Mouse (Mus musculus) liver, adult 2 months (tissue): ENCODE data around the gene Man2b2.
"Not testable (repeated sequence)": the region's sequence is repeated elsewhere in the genome, so short reads cannot be mapped to it uniquely, and the experiment has no call there.

Source experiments
- CTCF ChIP-seq: fragments of 200-500 bp; IDR thresholded peaks from 2 replicates; pipeline ENCODE4 v1.5.1; 2011; ENCODE audit warnings: low read depth, low read length, control low read depth
- POLR2A ChIP-seq: fragments of 200-500 bp; IDR thresholded peaks from 2 replicates; pipeline ENCODE4 v1.6.1; 2011; ENCODE audit warnings: low read length, control low read depth; ENCODE audit not compliant: insufficient read depth; ENCODE audit errors: extremely low read depth

DNA sequence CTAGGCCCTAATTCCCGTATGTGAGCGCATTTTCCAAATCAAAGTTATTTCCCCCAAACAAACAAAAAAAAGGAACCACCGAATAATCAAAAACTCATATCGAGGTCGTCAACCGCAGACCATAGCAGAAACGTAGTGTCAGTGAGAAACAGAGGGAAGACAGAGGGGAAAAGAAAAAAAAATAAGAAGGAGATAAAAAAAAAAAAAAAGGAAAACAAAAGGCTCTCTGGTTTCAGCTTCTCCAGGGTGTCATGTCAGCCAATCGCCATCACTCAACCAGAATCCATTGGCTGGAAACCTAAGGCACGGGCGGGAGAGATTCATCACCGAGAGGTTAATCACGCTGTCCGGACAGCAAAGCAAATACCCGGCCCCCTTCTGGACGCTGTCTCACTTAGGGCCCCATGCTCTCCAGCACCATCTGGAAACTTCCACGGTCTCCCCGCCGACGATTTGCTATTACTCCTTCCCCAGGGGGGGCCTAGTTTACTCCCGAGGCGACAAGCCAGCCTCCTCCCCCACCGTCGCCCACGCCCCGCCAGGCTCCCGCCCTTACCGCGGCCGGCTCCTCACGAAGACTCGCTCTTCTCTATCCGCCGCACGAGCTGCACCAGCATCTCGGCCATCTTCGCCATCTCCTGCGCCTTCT, 34.7 kb downstream of the Man2b2 start:
- not testable (repeated sequence) for TF ChIP-seq CTCF, POLR2A
